In genomic region chr5:24413042-24413693, GRCm38 (mm10) we compare ENCODE assay signal across 19 mouse cellular contexts. TPM values are rescaled to one million over a fixed set of nuclear protein-coding genes. Genes with fewer than 3 reads are reported as not detected.
A peak's percentile ranks its signal among the peaks of the same experiment; 100 is the strongest.
DNase-seq lines count a peak whose midpoint lies in the region; ATAC-seq and TF ChIP-seq lines count a peak whose summit lies in the region.
"Had no signal": no experiment of that assay in that cellular context is flagged by ENCODE, and none has a peak within 500 bp of the region (broad histone marks: within the 10 kb centered on the region; RNA-seq: fewer than 3 reads in every experiment).

Gene Asic3, plus strand, starts transcription at chr5:24413392.

- no peak for TF ChIP-seq POLR2A in small intestine, adult 2 months (IDR thresholded peaks at IDR 0.05; ENCODE audit: low read depth, low read length)

- H3K9ac ChIP-seq in midbrain, embryonic 14.5 days (replicated peaks; ENCODE audit: low read length): no peak within 1 kb of the TSS
- no peak within 1 kb of the TSS for H3K9ac ChIP-seq in midbrain, embryonic 11.5 days (ENCODE audit: low read length)
- peak within 1 kb of the TSS; percentile 19; the same call in 1 of the 2 replicates for H3K9ac ChIP-seq in kidney, embryonic 16.5 days (replicated peaks; ENCODE audit: low read length)
- H3K9ac ChIP-seq: embryonic facial prominence, embryonic 15.5 days had no signal

- no peak for TF ChIP-seq CTCF in small intestine, adult 2 months (IDR thresholded peaks at IDR 0.05; ENCODE audit: extremely low read depth, insufficient read length, insufficient replicate concordance, low read depth, low read length)

- H3K4me1 ChIP-seq in midbrain, embryonic 14.5 days (ENCODE audit: control insufficient read depth, insufficient read depth, low read length): no peaks in the 10 kb centered on the region
- no peaks in the 10 kb centered on the region for H3K4me1 ChIP-seq in midbrain, embryonic 11.5 days (ENCODE audit: control insufficient read depth, insufficient read depth, low read length)
- H3K4me1 ChIP-seq in embryonic facial prominence, embryonic 10.5 days: peaks cover 31% of the 10 kb centered on the region
- peaks cover 21% of the 10 kb centered on the region for H3K4me1 ChIP-seq in kidney, embryonic 16.5 days (ENCODE audit: insufficient read depth, low read length)
- H3K4me1 ChIP-seq in small intestine, adult 2 months (ENCODE audit: control insufficient read depth, insufficient read depth, insufficient read length, low read length): peaks cover 16% of the 10 kb centered on the region

- WGBS in midbrain, embryonic 14.5 days: 51% methylated on average over 11 of the region's 11 CpGs
- 50% methylated on average over 11 of the region's 11 CpGs for WGBS in midbrain, embryonic 11.5 days
- 49% methylated on average over 11 of the region's 11 CpGs for WGBS in embryonic facial prominence, embryonic 10.5 days
- WGBS in kidney, embryonic 16.5 days: 16% methylated on average over 11 of the region's 11 CpGs
- WGBS in small intestine, adult 2 months: 26% methylated on average over 11 of the region's 11 CpGs

- no peak within 1 kb of the TSS for H3K4me3 ChIP-seq in midbrain, embryonic 14.5 days (replicated peaks; ENCODE audit: low read depth, low read length)
- H3K4me3 ChIP-seq in midbrain, embryonic 11.5 days (ENCODE audit: low read depth, low read length): no peak within 1 kb of the TSS
- peak within 1 kb of the TSS; percentile 1; the same call in 1 of the 2 replicates for H3K4me3 ChIP-seq in embryonic facial prominence, embryonic 10.5 days
- no peak within 1 kb of the TSS for H3K4me3 ChIP-seq in kidney, embryonic 16.5 days (ENCODE audit: low read length)
- peak within 1 kb of the TSS; percentile 16; the same call in 1 of the 2 replicates for H3K4me3 ChIP-seq in small intestine, adult 2 months (ENCODE audit: low read depth, low read length)
- H3K4me3 ChIP-seq: embryonic facial prominence, embryonic 15.5 days; gastrocnemius, adult 2 months had no signal

- ATAC-seq in midbrain, embryonic 14.5 days (ENCODE audit: low FRiP score, low TSS enrichment): no peak
- no peak for ATAC-seq in midbrain, embryonic 11.5 days (ENCODE audit: low FRiP score)
- ATAC-seq in kidney, embryonic 16.5 days (ENCODE audit: low FRiP score, low TSS enrichment): peak; percentile 39; the same call in 1 of the 2 replicates
- ATAC-seq: CD4-positive, CD25-positive, alpha-beta regulatory T cell, adult 4 months; forebrain, embryonic 16.5 days; Patski had no signal

- H3K27ac ChIP-seq in midbrain, embryonic 14.5 days (replicated peaks; ENCODE audit: low read depth, low read length): no peak within 1 kb of the TSS
- H3K27ac ChIP-seq in midbrain, embryonic 11.5 days (ENCODE audit: low read depth, low read length): no peak within 1 kb of the TSS
- H3K27ac ChIP-seq in embryonic facial prominence, embryonic 10.5 days (replicated peaks): 0 out of 2 replicates have a peak within 1 kb of the TSS, but pooled peaks have one; percentile 21
- no peak within 1 kb of the TSS for H3K27ac ChIP-seq in kidney, embryonic 16.5 days (ENCODE audit: low read length)
- no peak within 1 kb of the TSS for H3K27ac ChIP-seq in small intestine, adult 2 months (ENCODE audit: insufficient read depth, low read depth, low read length)
- H3K27ac ChIP-seq: embryonic facial prominence, embryonic 15.5 days; gastrocnemius, adult 2 months had no signal

- no peaks in the 10 kb centered on the region for H3K9me3 ChIP-seq in midbrain, embryonic 14.5 days (ENCODE audit: control insufficient read depth, low read length)
- H3K9me3 ChIP-seq in midbrain, embryonic 11.5 days (ENCODE audit: control insufficient read depth, low read length): no peaks in the 10 kb centered on the region
- no peaks in the 10 kb centered on the region for H3K9me3 ChIP-seq in embryonic facial prominence, embryonic 10.5 days
- no peaks in the 10 kb centered on the region for H3K9me3 ChIP-seq in kidney, embryonic 16.5 days (ENCODE audit: low read length)
- H3K9me3 ChIP-seq: embryonic facial prominence, embryonic 15.5 days had no signal

- no peak within 1 kb of the TSS for H3K4me2 ChIP-seq in midbrain, embryonic 14.5 days (ENCODE audit: low read length)
- H3K4me2 ChIP-seq in midbrain, embryonic 11.5 days: no peak within 1 kb of the TSS
- H3K4me2 ChIP-seq in kidney, embryonic 16.5 days (replicated peaks; ENCODE audit: low read depth, low read length): 0 out of 2 replicates have a peak within 1 kb of the TSS, but pooled peaks have one; percentile 10
- H3K4me2 ChIP-seq: embryonic facial prominence, embryonic 15.5 days had no signal

- peaks cover 5% of the 10 kb centered on the region; the same call in 1 of the 2 replicates for H3K36me3 ChIP-seq in midbrain, embryonic 14.5 days (ENCODE audit: control insufficient read depth, insufficient read depth, low read length)
- H3K36me3 ChIP-seq in midbrain, embryonic 11.5 days (ENCODE audit: control insufficient read depth, insufficient read depth, low read length): peaks cover 3% of the 10 kb centered on the region
- peaks cover 13% of the 10 kb centered on the region for H3K36me3 ChIP-seq in embryonic facial prominence, embryonic 10.5 days (replicated peaks)
- no peaks in the 10 kb centered on the region; the same call in 1 of the 2 replicates for H3K36me3 ChIP-seq in kidney, embryonic 16.5 days (ENCODE audit: insufficient read depth, low read length)
- peaks cover 9% of the 10 kb centered on the region for H3K36me3 ChIP-seq in small intestine, adult 2 months (ENCODE audit: control insufficient read depth, insufficient read depth, low read length)

- DNase-seq in midbrain, embryonic 14.5 days: peak; percentile 4
- DNase-seq in midbrain, embryonic 11.5 days (ENCODE audit: low spot score, missing footprints): no peak
- DNase-seq in embryonic facial prominence, embryonic 10.5 days (ENCODE audit: low spot score): peak; percentile 40
- no peak for DNase-seq in cerebellum, adult 11-12 months
- DNase-seq in layer of hippocampus, postnatal 36 days: no peak
- no peak for DNase-seq in heart, adult 18-20 months
- DNase-seq: cerebellum, adult 9-11 months; gastrocnemius, adult 2 months; right cerebral cortex, postnatal 14 days had no signal

- H3K27me3 ChIP-seq in midbrain, embryonic 14.5 days (ENCODE audit: control insufficient read depth, insufficient read depth, low read length): no peaks in the 10 kb centered on the region
- H3K27me3 ChIP-seq in midbrain, embryonic 11.5 days (ENCODE audit: control insufficient read depth, insufficient read depth, low read length): no peaks in the 10 kb centered on the region
- H3K27me3 ChIP-seq in embryonic facial prominence, embryonic 10.5 days (replicated peaks; ENCODE audit: low read depth, poor library complexity, severe bottlenecking): 0 out of 2 replicates have a peak, but pooled peaks cover 9% of the 10 kb centered on the region
- H3K27me3 ChIP-seq in kidney, embryonic 16.5 days (ENCODE audit: insufficient read depth, low read length): no peaks in the 10 kb centered on the region
- no peaks in the 10 kb centered on the region for H3K27me3 ChIP-seq in small intestine, adult 2 months (ENCODE audit: control insufficient read depth, insufficient read depth, low read length)
- H3K27me3 ChIP-seq: embryonic facial prominence, embryonic 15.5 days; Patski had no signal

RNA-seq across cellular contexts. Expression of gene Asic3, which starts in this region (rescaled TPM):
- polyA plus RNA-seq in midbrain, embryonic 14.5 days (2014; fragmentation: Nextera tagmentation; extraction: Ambion mirVana): not detected in 2 replicates
- 0.30 TPM in 1 of 2 replicates, not detected in the other for polyA plus RNA-seq in midbrain, embryonic 11.5 days (2014; fragmentation: Nextera tagmentation; extraction: Ambion mirVana)
- polyA plus RNA-seq in embryonic facial prominence, embryonic 10.5 days (2016; fragmentation: Nextera tagmentation; extraction: Ambion mirVana): 0.31 and 0.34 TPM in 2 replicates
- polyA plus RNA-seq in kidney, embryonic 16.5 days (2015; fragmentation: Nextera tagmentation; extraction: Ambion mirVana): 0.40 and 0.55 TPM in 2 replicates
- polyA plus RNA-seq in small intestine, adult 2 months (2012; rRNA removed): 0.58 and 1.9 TPM in 2 replicates
- total RNA-seq in layer of hippocampus, postnatal 36 days (2021): under 1 TPM in 1 of 2 experiments, not detected in 1; 0.23 TPM
- not detected for total RNA-seq in heart, adult 18-20 months (2021)
- total RNA-seq: liver, adult 2 months; megakaryocyte, adult 5-6 weeks had no signal
- polyA plus RNA-seq: CD4-positive, CD25-positive, alpha-beta regulatory T cell, adult 4 months; intestine, embryonic 14.5 days; lung, embryonic 16.5 days had no signal

Comparison
In these comparisons a context has a peak if more than half of its experiments do, and no peak if none do; other contexts are left out.
1. Peak in DNase-seq in midbrain, embryonic 14.5 days; RNA of the gene not detected or under 1 TPM.
2. Peak in DNase-seq, H3K4me3 ChIP-seq and H3K27ac ChIP-seq in embryonic facial prominence, embryonic 10.5 days; RNA of the gene not detected or under 1 TPM.
3. Peak in ATAC-seq, H3K9ac ChIP-seq and H3K4me2 ChIP-seq in kidney, embryonic 16.5 days; RNA of the gene not detected or under 1 TPM.